Mouse (Mus musculus) megakaryocyte, adult 5-6 weeks (primary cell): ENCODE data around the gene Gif. TPM values are rescaled to one million over a fixed set of nuclear protein-coding genes. Genes with fewer than 3 reads are reported as not detected.

Experiments
- ATAC-seq: 2 replicates; pipeline ENCODE4 v1.8.0; 2016; ENCODE audit warnings: mild to moderate bottlenecking, inconsistent platforms; ENCODE audit not compliant: poor library complexity, severe bottlenecking
- total RNA-seq, 2 experiments: library from RNA; stranded (forward) in 1 of 2; stranded (reverse) in 1 of 2; fragments of 153-499, 151-499 nt in 1 of 2; fragments of 221-1000, 200-1000 nt in 1 of 2; gene quantifications; 2 replicates each; pipeline versions ENCODE4 v1.2.3 to v1.2.4; 2015 to 2017

The Gif gene
- not detected in 2 replicates for total RNA-seq (2015)
- not detected in 2 replicates for total RNA-seq (2017)

DNA sequence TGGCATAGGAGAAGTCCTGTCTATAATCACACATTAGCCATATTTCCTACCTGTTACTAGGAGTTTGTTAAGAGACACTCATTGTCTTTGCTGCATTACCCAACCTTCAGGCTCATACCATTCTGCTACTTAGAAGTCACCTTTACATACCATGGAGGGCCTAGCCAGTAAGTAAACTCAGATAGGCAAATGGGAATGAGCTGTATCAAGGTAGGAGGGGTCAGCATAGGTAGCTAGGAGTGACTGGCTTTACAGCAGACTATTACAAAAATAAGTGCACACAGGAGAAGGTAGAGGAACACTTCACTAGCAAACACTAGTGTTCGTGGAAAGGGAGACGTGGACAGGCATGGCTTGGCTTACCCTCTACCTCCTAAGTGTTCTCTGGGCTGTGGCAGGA, at the start of gene Gif:
Gene Gif, plus strand, starts transcription at position 257 of the 400 bp plus-strand sequence.
- ATAC-seq, result no peak

- ATAC-seq, result peak; percentile 84
These were observed 49.0 kb upstream of the Gif start for GRCm38 (mm10) chr19:11698342-11698741.

GRCm38 (mm10) chr19:11712451-11712850, 34.9 kb upstream of the Gif start:
- no peak for ATAC-seq

DNA sequence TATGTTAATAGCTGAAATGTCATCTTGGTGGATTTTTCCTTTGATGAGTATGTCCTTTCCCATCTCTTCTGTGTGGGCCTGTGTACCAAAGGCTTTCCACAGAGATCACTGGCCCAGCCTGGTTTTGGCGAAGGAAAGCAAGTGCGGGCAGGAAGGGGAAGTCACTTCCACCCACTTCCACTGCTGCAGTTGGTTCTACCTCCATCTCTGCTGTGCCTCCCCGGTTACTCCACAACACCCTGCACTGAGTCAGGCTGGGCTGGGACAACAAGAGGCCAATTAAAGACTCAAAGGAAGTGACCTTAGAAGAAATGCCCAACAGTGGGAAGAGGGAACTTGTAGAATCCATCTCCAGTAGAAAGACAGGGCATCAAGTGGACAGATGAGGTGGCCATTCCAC, 27.3 kb upstream of the Gif start:
- ATAC-seq, result no peak

- no peak for ATAC-seq
These were observed 23.5 kb upstream of the Gif start for GRCm38 (mm10) chr19:11723870-11724269.

GRCm38 (mm10) chr19:11724275-11724674, 23.1 kb upstream of the Gif start:
- ATAC-seq, result no peak

GRCm38 (mm10) chr19:11725915-11726314, 21.4 kb upstream of the Gif start:
- no peak for ATAC-seq

DNA sequence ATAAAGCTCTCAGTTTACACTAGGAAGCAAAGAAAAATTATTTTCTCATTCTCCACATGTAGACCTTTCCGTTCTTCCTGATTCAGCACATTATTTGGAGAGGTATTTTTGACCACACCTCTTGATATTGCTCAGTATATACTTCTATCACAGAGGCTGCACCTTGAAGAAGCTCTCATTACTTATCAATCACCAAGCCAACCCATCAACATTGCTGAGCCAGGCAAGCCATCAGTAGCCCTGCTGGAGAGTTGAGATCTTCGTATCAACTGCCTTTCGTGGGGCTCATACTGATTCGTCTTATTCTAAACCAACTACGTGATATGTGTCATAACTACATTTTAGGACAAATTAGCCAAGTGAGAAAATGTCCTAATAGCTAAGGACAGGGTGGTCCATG, 20.1 kb upstream of the Gif start:
- ATAC-seq, result no peak

DNA sequence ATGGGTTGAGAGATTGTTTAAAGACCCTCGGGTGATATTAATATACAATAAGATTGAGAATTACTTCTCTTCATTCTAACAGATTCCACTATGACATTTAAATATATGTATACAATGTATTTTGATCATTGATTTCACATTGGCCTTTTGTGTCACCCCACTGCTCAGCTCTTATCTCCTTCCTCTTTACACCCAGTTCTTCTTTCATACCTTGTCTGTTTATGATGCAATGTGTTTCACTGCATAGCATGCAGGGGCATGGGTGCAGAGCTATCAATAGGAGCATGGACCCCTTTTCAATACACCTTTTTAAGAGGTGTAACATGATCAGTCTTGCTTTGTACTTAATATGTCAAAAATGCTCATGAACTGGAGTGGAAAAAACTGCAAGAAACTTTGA, 17.1 kb upstream of the Gif start:
- 0 out of 2 replicates have a peak, but pooled peaks have one; percentile 30 for ATAC-seq

GRCm38 (mm10) chr19:11736455-11736854, 10.9 kb upstream of the Gif start:
- no peak for ATAC-seq

GRCm38 (mm10) chr19:11745680-11746079, 1.7 kb upstream of the Gif start:
- ATAC-seq, result no peak

DNA sequence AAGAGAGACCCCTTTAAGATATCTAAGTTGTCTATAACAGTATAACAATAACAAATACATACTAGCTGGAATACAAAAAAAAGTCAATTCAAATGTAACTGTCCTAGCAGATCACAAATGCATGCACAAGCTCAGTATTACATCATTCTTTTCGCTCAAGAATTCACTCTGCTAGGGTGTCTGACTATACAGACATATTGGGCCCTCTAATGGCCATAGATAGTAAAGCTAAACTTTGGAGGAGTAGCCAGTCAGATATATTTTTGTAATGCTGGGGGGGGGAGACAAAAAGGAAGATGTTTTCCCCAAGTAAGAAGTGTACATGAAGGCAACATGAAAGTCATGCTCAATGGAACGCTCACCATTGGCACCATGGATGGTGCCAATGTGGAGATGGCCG, 17.7 kb downstream of the Gif start:
- no peak for ATAC-seq

DNA sequence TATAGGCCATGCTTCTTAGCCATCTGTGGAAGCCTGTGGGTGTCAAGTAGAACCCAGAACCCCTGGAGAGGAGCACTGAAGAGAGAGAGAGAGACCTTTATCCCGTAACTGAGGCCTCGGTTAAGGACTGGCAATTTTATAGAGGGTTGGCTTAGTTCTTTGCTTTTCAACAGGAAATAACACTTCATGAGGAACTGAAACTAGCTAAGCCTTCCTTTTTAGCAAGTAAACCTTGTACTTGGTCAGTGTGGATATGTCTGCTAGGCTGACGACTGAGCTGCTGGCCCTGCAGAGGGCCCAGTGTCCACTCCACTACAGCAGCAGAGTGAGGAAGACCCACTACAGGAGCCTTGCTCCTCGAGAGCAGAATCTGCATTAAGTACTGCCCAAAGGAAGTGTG, 19.1 kb downstream of the Gif start:
- peak; percentile 56 for ATAC-seq

DNA sequence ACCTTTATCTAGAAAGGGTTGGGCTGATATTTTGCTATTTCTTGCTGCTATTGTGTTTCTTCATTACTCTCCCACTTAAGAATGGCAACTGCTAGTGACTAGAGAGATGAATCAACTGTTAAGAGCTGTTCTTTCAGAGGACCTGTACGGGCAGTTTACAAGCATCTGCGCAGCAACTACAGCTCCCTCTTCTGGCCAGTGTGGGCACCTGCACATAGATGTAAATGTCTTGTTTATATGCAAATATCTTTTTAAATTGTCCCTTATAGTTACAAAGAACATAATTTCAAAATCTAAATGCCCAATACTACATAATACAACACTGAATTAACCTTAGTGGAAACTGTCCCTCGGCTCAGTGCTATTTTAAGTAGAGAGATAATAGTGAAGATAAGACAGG, 20.8 kb downstream of the Gif start:
- peak; percentile 54 for ATAC-seq

DNA sequence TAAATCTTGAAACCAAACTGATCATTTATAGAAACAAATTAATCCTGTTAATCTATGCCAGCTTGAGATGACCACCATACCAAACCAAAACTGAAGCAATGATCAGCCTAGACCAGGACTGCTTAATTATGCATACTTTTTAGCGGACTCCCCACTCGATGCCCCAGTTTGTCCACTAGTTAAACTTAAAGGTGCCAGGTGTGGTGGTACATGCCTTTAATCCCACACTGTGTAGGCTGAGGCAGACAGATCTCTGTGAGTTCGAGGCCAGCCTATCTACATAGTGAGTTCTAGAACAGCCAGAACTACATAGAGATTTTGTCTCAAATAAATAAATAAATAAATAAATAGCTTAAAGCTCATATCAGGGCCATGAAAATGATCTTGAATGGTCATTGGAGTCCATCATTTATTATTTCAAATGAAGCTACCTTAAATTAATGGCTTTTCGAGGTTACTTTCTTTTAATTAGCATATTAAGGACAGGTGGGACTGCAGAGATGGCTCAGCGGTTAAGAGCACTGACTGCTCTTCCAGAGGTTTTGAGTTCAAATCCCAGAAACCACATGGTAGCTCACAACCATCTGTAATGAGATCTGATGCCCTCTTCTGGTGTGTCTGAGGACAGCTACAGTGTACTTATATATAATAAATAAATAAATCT, 22.0 kb downstream of the Gif start:
- no peak for ATAC-seq

- peak; percentile 84 for ATAC-seq
These were observed 23.0 kb downstream of the Gif start, which contains the start of gene Mrpl16 for GRCm38 (mm10) chr19:11770205-11770892. Mrpl16 (plus strand) TSS chr19:11770391.

DNA sequence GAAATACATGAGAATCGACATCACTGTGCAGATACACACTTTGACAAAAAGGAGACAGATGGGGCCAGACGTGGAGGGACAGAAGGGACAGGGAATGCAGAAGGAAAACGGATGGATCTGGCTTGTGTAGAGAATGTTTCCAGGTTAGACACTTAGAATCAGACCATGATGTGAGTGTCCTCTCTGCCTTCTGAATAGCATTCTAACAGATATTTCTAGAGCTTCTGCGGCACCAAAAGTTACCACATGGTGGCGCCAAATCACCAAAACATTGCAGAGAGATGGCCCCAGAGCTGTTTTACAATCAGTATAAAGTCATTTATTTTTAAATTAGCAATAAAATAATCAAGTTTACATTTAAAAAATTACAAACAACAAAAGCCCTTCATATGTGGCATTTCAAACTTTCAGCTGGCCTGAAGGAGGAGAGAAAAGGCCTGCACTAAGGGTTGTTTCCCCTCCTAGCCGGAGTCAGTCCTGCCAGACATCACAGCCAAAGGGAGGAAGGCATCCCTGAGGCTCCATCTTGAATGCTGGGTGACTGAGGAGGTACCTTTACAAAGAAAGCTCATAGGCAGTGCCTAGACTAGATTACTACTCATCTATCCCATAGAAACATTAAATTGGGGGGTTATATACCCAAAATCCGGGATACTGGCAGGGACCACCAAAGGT, 30.0 kb downstream of the Gif start:
- ATAC-seq, result no peak

DNA sequence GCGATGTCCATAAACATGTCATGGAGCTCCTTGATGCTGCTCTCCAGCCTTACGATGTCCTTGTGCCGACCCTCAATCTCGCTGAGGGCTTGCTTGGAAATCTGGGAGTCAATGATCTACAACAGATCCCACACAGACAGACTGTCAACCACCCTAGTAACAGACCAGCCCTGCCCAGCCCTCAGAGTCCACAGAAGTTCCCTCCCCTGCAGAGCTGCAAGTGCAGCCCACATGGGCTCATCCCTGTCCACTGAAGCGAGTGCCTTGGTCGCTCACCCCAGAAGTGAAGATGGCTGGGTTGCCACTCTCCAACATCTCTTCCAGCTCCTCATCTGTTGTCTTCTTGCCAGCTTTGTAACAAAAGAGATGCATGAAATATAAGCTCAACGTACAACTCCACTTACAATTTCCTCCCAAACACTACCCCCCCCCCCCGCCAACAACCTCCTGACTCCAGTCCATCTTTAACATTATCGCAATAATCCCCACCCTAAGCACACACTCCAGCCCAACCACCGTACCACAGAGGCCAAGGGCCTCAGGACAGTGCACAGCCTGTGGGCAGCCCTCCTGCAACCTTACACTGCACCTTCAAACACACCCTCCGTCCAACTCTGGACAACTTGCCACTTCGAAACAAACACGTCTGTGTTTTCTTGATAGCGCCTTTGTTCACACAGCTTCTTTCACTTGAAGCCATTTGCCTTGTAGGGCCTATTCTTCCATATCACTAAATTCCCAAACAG, 38.2 kb downstream of the Gif start:
- no peak for ATAC-seq

DNA sequence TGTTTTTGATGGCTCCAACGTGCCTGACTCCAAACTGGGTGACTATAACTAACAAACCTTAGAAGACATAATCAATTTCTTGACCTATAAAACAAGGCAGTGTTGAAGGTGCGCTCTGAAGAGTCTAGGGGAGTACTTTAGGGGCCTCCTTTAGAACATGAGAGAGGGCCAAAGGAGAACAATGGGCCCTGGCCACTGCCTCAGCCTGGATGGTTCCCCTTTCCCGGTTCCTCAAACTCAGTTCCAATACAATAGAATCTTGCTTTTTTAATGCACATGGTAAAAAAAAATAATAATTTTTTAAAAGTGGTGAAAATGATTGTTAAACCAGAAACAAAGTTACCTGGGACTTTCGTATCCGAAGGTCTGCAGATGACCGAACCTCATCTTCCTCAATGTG, 40.5 kb downstream of the Gif start:
- peak; percentile 63 for ATAC-seq

- no peak for ATAC-seq
These were observed 41.5 kb downstream of the Gif start for GRCm38 (mm10) chr19:11788876-11789275.

GRCm38 (mm10) chr19:11791825-11792224, 44.5 kb downstream of the Gif start:
- no peak for ATAC-seq
